Mouse (Mus musculus): Measurements from ENCODE around the gene 1700028J19Rik. TPM values are rescaled to one million over a fixed set of nuclear protein-coding genes. Genes with fewer than 3 reads are reported as not detected.
"Not testable (repeated sequence)": the region's sequence is repeated elsewhere in the genome, so short reads cannot be mapped to it uniquely, and the experiment has no call there.

The 1700028J19Rik gene
- polyA plus RNA-seq, 1 experiment from 2014 or later: 1.8 TPM

- H3K36me3 ChIP-seq (ENCODE audit: control insufficient read depth, insufficient read depth, low read length); ATAC-seq (ENCODE audit: low FRiP score, low TSS enrichment); H3K27ac ChIP-seq (replicated peaks; ENCODE audit: low read depth, low read length); H3K4me1 ChIP-seq (ENCODE audit: control insufficient read depth, insufficient read depth, low read length); H3K9me3 ChIP-seq (ENCODE audit: control insufficient read depth, low read length); H3K4me2 ChIP-seq (ENCODE audit: low read length); DNase-seq; H3K4me3 ChIP-seq (replicated peaks; ENCODE audit: low read depth, low read length); H3K9ac ChIP-seq (replicated peaks; ENCODE audit: low read length); H3K27me3 ChIP-seq (ENCODE audit: control insufficient read depth, insufficient read depth, low read length): not testable (repeated sequence)
- WGBS: 63% methylated on average over 3 of the region's 3 CpGs
Measured at GRCm38 (mm10) chr7:44207135-44207534, 39.4 kb downstream of the 1700028J19Rik start, which contains the start of gene Klk1b4. TSS of gene Klk1b4 (plus strand) at chr7:44207435.

DNA sequence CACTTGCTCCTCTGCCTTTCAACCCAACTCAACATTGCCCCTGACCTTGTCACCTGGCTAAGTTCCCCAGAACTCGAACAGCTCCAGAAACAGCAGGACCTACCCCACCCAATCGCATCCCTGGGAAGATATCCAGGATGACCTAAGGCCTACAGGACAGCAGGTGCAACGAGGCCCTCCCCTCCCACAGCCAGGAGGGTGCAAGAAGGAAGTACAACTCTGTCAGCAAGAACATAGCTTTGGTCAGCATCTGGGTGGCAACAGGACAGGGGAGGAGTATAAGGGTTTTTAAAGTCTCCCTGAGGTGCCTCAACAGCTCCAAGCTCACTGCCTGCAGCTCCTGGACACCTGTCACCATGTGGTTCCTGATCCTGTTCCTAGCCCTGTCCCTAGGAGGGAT lies 48.6 kb downstream of the 1700028J19Rik start, which contains the start of gene Klk1b3:
Klk1b3 (plus strand) TSS at position 301 of the 400 bp plus-strand sequence.
- Histone ChIP-seq H3K9me3 (ENCODE audit: control insufficient read depth, low read length) (no peaks in the 10 kb centered on the region), H3K27me3 (ENCODE audit: control insufficient read depth, insufficient read depth, low read length) (no peaks in the 10 kb centered on the region), H3K4me1 (ENCODE audit: control insufficient read depth, insufficient read depth, low read length) (no peaks in the 10 kb centered on the region), H3K9ac (replicated peaks; ENCODE audit: low read length) (no peak within 1 kb of the TSS), H3K4me2 (ENCODE audit: low read length) (no peak within 1 kb of the TSS), H3K27ac (replicated peaks; ENCODE audit: low read depth, low read length) (no peak within 1 kb of the TSS), H3K4me3 (replicated peaks; ENCODE audit: low read depth, low read length) (no peak within 1 kb of the TSS), H3K36me3 (ENCODE audit: control insufficient read depth, insufficient read depth, low read length) (no peaks in the 10 kb centered on the region)
- DNase-seq (no peak), ATAC-seq (ENCODE audit: low FRiP score, low TSS enrichment) (no peak)
- 68% methylated on average over 3 of the region's 3 CpGs for WGBS

DNA sequence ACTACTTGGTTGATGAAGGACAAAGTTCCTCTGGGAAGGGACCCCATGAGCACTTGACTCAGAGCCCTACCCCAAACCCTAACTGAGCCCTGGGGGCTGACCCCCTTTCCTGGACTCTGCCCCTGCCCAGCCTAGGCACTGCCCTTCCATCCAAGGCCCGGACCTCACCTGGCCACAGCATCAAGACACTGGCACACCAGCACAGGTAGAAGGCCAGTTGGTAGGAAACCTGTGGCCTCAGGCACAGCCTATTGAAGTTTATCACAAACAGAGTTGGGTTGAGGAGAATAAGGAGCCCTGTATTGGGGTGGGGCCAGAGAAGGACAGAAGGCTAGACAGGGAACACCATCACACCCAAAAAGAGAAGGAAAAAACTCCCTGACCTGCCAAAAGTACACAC lies 53.0 kb downstream of the 1700028J19Rik start:
- not testable (repeated sequence) for H3K4me1 ChIP-seq (ENCODE audit: control insufficient read depth, insufficient read depth, low read length); H3K9ac ChIP-seq (replicated peaks; ENCODE audit: low read length); H3K36me3 ChIP-seq (ENCODE audit: control insufficient read depth, insufficient read depth, low read length); H3K4me3 ChIP-seq (replicated peaks; ENCODE audit: low read depth, low read length); DNase-seq; H3K27ac ChIP-seq (replicated peaks; ENCODE audit: low read depth, low read length); H3K27me3 ChIP-seq (ENCODE audit: control insufficient read depth, insufficient read depth, low read length); H3K9me3 ChIP-seq (ENCODE audit: control insufficient read depth, low read length); H3K4me2 ChIP-seq (ENCODE audit: low read length); ATAC-seq (ENCODE audit: low FRiP score, low TSS enrichment)
- 94% methylated on average over 1 of the region's 1 CpGs for WGBS

DNA sequence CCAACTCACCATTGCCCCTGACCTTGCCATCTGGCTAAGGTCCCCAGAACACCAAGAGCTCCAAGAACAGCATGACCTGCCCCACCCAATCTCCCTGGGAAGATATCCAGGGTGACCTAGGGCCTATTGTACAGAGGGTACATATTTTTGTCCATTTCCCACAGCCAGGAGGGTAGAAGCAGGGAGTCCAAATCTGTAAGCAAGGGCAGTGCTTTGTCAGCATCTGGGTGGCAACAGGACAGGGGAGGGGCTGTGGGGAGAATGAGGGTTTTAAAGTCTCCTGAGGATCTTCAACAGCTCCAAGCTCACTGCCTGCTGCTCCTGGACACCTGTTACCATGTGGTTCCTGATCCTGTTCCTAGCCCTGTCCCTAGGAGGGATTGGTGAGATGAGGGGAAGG lies 58.6 kb downstream of the 1700028J19Rik start, which contains the start of gene Klk1b24:
Klk1b24 (plus strand) TSS at position 301 of the 400 bp plus-strand sequence.
- not testable (repeated sequence) for H3K9ac ChIP-seq (replicated peaks; ENCODE audit: low read length); H3K4me3 ChIP-seq (replicated peaks; ENCODE audit: low read depth, low read length); DNase-seq; H3K36me3 ChIP-seq (ENCODE audit: control insufficient read depth, insufficient read depth, low read length); H3K27me3 ChIP-seq (ENCODE audit: control insufficient read depth, insufficient read depth, low read length); H3K27ac ChIP-seq (replicated peaks; ENCODE audit: low read depth, low read length); H3K4me2 ChIP-seq (ENCODE audit: low read length); H3K9me3 ChIP-seq (ENCODE audit: control insufficient read depth, low read length); ATAC-seq (ENCODE audit: low FRiP score, low TSS enrichment); H3K4me1 ChIP-seq (ENCODE audit: control insufficient read depth, insufficient read depth, low read length)

DNA sequence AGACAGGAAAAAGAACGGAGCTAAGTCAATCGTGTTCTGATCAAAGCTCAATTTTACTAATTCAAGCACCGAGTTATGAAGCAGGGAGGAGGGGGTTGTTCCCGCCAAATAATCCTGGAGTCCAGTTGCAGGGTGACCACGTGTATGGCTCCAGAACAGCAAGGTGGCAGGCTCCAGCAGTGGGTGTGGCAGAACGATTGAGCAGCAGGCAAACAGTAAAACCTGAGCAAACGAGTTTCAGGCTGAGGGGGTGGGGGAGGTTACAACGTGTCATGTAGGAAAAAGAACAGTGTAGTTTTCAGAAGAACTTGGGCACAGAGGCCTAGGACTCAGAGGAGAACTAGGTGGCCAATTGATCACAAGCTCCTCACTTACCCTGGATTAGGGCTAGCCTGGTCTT lies 60.0 kb downstream of the 1700028J19Rik start:
- not testable (repeated sequence) for ATAC-seq (ENCODE audit: low FRiP score, low TSS enrichment); H3K4me3 ChIP-seq (replicated peaks; ENCODE audit: low read depth, low read length)

More for the DNA sequence above, 60.0 kb downstream of the 1700028J19Rik start:
- WGBS: 73% methylated on average over 8 of the region's 8 CpGs
- not testable (repeated sequence) for H3K4me2 ChIP-seq (ENCODE audit: low read length); H3K9ac ChIP-seq (replicated peaks; ENCODE audit: low read length); H3K36me3 ChIP-seq (ENCODE audit: control insufficient read depth, insufficient read depth, low read length); H3K4me1 ChIP-seq (ENCODE audit: control insufficient read depth, insufficient read depth, low read length); H3K27ac ChIP-seq (replicated peaks; ENCODE audit: low read depth, low read length); H3K9me3 ChIP-seq (ENCODE audit: control insufficient read depth, low read length); H3K27me3 ChIP-seq (ENCODE audit: control insufficient read depth, insufficient read depth, low read length); DNase-seq

Other genes with a start within 250 kb of the 1700028J19Rik start
- not detected in 2 replicates for gene Klk1b26, start 234.5 kb downstream of the 1700028J19Rik start, polyA plus RNA-seq (2014; fragmentation: Nextera tagmentation; extraction: Ambion mirVana)
- gene Klk1b27, start 194.4 kb downstream of the 1700028J19Rik start, polyA plus RNA-seq (2014; fragmentation: Nextera tagmentation; extraction: Ambion mirVana): not detected in 2 replicates
- not detected in 2 replicates for gene Klk1b21, start 144.4 kb downstream of the 1700028J19Rik start, polyA plus RNA-seq (2014; fragmentation: Nextera tagmentation; extraction: Ambion mirVana)
- gene Klk1b22, start 134.0 kb downstream of the 1700028J19Rik start, polyA plus RNA-seq (2014; fragmentation: Nextera tagmentation; extraction: Ambion mirVana): not detected in 2 replicates
- gene Klk1b16, start 109.9 kb downstream of the 1700028J19Rik start, polyA plus RNA-seq (2014; fragmentation: Nextera tagmentation; extraction: Ambion mirVana): not detected in 2 replicates
- gene Klk1b24, start 58.5 kb downstream of the 1700028J19Rik start, polyA plus RNA-seq (2014; fragmentation: Nextera tagmentation; extraction: Ambion mirVana): not detected in 2 replicates
- not detected in 2 replicates for gene Klk1b3, start 48.5 kb downstream of the 1700028J19Rik start, polyA plus RNA-seq (2014; fragmentation: Nextera tagmentation; extraction: Ambion mirVana)
- not detected in 2 replicates for gene Klk1b4, start 39.3 kb downstream of the 1700028J19Rik start, polyA plus RNA-seq (2014; fragmentation: Nextera tagmentation; extraction: Ambion mirVana)
- not detected in 2 replicates for gene Klk1b5, start 30.8 kb downstream of the 1700028J19Rik start, polyA plus RNA-seq (2014; fragmentation: Nextera tagmentation; extraction: Ambion mirVana)
- not detected in 2 replicates for gene Klk1, start 21.3 kb downstream of the 1700028J19Rik start, polyA plus RNA-seq (2014; fragmentation: Nextera tagmentation; extraction: Ambion mirVana)
- gene Gm36864, start 10.5 kb downstream of the 1700028J19Rik start, polyA plus RNA-seq (2014; fragmentation: Nextera tagmentation; extraction: Ambion mirVana): not detected in 2 replicates
- 199 and 211 TPM in 2 replicates for gene 2410002F23Rik, start within 50 bp of the 1700028J19Rik start, polyA plus RNA-seq (2014; fragmentation: Nextera tagmentation; extraction: Ambion mirVana)
- gene Acp4, start 10.7 kb upstream of the 1700028J19Rik start, polyA plus RNA-seq (2014; fragmentation: Nextera tagmentation; extraction: Ambion mirVana): not detected in 2 replicates
- gene Gm15517, start 14.8 kb upstream of the 1700028J19Rik start, polyA plus RNA-seq (2014; fragmentation: Nextera tagmentation; extraction: Ambion mirVana): 1.8 TPM in 1 of 2 replicates, not detected in the other
- gene Clec11a, start 60.2 kb upstream of the 1700028J19Rik start, polyA plus RNA-seq (2014; fragmentation: Nextera tagmentation; extraction: Ambion mirVana): 4.6 and 4.7 TPM in 2 replicates
- gene Shank1, start 63.6 kb upstream of the 1700028J19Rik start, polyA plus RNA-seq (2014; fragmentation: Nextera tagmentation; extraction: Ambion mirVana): 35.1 and 37.8 TPM in 2 replicates
- 39.5 and 48.5 TPM in 2 replicates for gene Syt3, start 137.4 kb upstream of the 1700028J19Rik start, polyA plus RNA-seq (2014; fragmentation: Nextera tagmentation; extraction: Ambion mirVana)
- gene 1700008O03Rik, start 139.1 kb upstream of the 1700028J19Rik start, polyA plus RNA-seq (2014; fragmentation: Nextera tagmentation; extraction: Ambion mirVana): 1.7 and 1.9 TPM in 2 replicates
- 28.4 and 39.0 TPM in 2 replicates for gene Lrrc4b, start 182.3 kb upstream of the 1700028J19Rik start, polyA plus RNA-seq (2014; fragmentation: Nextera tagmentation; extraction: Ambion mirVana)
- gene Aspdh, start 218.7 kb upstream of the 1700028J19Rik start, polyA plus RNA-seq (2014; fragmentation: Nextera tagmentation; extraction: Ambion mirVana): 8.6 and 8.9 TPM in 2 replicates
- gene Josd2, start 221.3 kb upstream of the 1700028J19Rik start, polyA plus RNA-seq (2014; fragmentation: Nextera tagmentation; extraction: Ambion mirVana): 27.9 and 32.5 TPM in 2 replicates
- gene Emc10, start 249.8 kb upstream of the 1700028J19Rik start, polyA plus RNA-seq (2014; fragmentation: Nextera tagmentation; extraction: Ambion mirVana): 152 and 163 TPM in 2 replicates
- gene Fam71e1, start 249.9 kb upstream of the 1700028J19Rik start, polyA plus RNA-seq (2014; fragmentation: Nextera tagmentation; extraction: Ambion mirVana): 26.8 and 28.6 TPM in 2 replicates

Measured in midbrain, embryonic 14.5 days (tissue).